Mouse (Mus musculus): ENCODE data around the gene Prpf3. TPM values are rescaled to one million over a fixed set of nuclear protein-coding genes. Genes with fewer than 3 reads are reported as not detected.

Gene Prpf3
- polyA plus RNA-seq, 1 experiment from 2014 or later = 14.9 TPM

DNA sequence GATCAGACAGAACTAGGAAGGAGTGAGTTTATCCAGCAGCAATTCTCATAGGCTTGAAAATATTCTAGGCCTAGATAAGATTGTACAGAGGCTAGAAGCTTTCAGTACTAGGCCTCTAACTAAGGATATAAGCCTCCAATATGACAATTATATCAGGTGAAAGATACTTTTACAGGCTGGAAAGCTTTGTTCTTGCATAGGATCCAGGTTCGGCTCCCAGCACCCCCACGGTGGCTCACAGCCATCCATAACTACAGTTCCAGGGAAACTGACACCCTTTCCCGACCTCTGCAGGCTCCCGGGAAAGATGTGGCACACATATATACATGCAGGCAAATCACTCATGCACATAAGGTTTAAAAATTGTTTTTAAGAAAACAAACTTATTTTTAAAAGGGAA lies 51.8 kb downstream of the Prpf3 start:
- Histone ChIP-seq H3K4me3 (ENCODE audit: low read depth, low read length) (no peak overlapping the region), H3K27ac (ENCODE audit: low read depth, low read length) (no peak overlapping the region)
- TF ChIP-seq CTCF (IDR thresholded peaks at IDR 0.05; ENCODE audit: low read depth) = no peak

GRCm38 (mm10) chr3:95798756-95799155 lies 56.9 kb downstream of the Prpf3 start:
- no peak for ATAC-seq

More for the DNA sequence above, 51.8 kb downstream of the Prpf3 start:
- Histone ChIP-seq H3K4me1 (replicated peaks; ENCODE audit: control insufficient read depth, insufficient read depth, low read length) (no peaks in the 10 kb centered on the region), H3K9ac (ENCODE audit: low read depth, low read length) (no peak overlapping the region), H3K4me2 (replicated peaks; ENCODE audit: low read depth) (no peak overlapping the region), H3K27me3 (replicated peaks; ENCODE audit: control insufficient read depth, insufficient read depth, low read length) (no peaks in the 10 kb centered on the region), H3K36me3 (ENCODE audit: control insufficient read depth, insufficient read depth) (peaks cover 20% of the 10 kb centered on the region; the same call in 1 of the 2 replicates), H3K9me3 (ENCODE audit: control insufficient read depth) (no peaks in the 10 kb centered on the region)
- ATAC-seq = no peak
- WGBS = 98% methylated on average over 4 of the region's 4 CpGs

GRCm38 (mm10) chr3:95794299-95794698 lies 61.4 kb downstream of the Prpf3 start:
- Histone ChIP-seq H3K36me3 (ENCODE audit: control insufficient read depth, insufficient read depth) (no peaks in the 10 kb centered on the region), H3K9ac (ENCODE audit: low read depth, low read length) (no peak overlapping the region), H3K27ac (ENCODE audit: low read depth, low read length) (no peak overlapping the region), H3K4me2 (replicated peaks; ENCODE audit: low read depth) (no peak overlapping the region), H3K4me3 (ENCODE audit: low read depth, low read length) (no peak overlapping the region), H3K9me3 (ENCODE audit: control insufficient read depth) (no peaks in the 10 kb centered on the region), H3K27me3 (replicated peaks; ENCODE audit: control insufficient read depth, insufficient read depth, low read length) (no peaks in the 10 kb centered on the region), H3K4me1 (replicated peaks; ENCODE audit: control insufficient read depth, insufficient read depth, low read length) (no peaks in the 10 kb centered on the region)
- no peak for TF ChIP-seq CTCF (IDR thresholded peaks at IDR 0.05; ENCODE audit: low read depth)
- WGBS = 88% methylated on average over 1 of the region's 1 CpGs
- ATAC-seq = no peak

More at GRCm38 (mm10) chr3:95798756-95799155, 56.9 kb downstream of the Prpf3 start:
- Histone ChIP-seq H3K4me1 (replicated peaks; ENCODE audit: control insufficient read depth, insufficient read depth, low read length) (no peaks in the 10 kb centered on the region), H3K36me3 (ENCODE audit: control insufficient read depth, insufficient read depth) (peaks cover 6% of the 10 kb centered on the region; the same call in 1 of the 2 replicates), H3K4me2 (replicated peaks; ENCODE audit: low read depth) (no peak overlapping the region), H3K9me3 (ENCODE audit: control insufficient read depth) (no peaks in the 10 kb centered on the region), H3K4me3 (ENCODE audit: low read depth, low read length) (no peak overlapping the region), H3K27me3 (replicated peaks; ENCODE audit: control insufficient read depth, insufficient read depth, low read length) (no peaks in the 10 kb centered on the region), H3K27ac (ENCODE audit: low read depth, low read length) (no peak overlapping the region), H3K9ac (ENCODE audit: low read depth, low read length) (no peak overlapping the region)
- 86% methylated on average over 4 of the region's 4 CpGs for WGBS
- no peak for TF ChIP-seq CTCF (IDR thresholded peaks at IDR 0.05; ENCODE audit: low read depth)

DNA sequence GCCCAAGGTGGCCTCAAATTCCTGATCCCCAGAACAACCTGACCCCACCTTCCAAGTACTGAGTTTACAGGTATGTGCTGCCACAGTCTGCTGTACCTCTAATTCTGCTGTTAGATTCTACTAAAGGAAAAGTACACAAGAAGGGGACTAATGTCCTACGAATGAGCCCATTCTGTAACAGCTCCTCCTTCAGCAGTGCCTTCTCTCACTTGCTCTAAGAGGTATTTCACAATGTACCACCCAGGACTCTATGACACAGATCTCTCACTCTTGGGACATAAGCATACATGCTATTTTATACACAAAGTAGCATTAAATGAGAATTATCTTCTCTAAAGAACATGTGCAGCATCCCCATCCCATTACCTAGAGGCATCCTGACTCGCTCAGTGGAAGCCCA lies 62.0 kb downstream of the Prpf3 start:
- TF ChIP-seq CTCF (IDR thresholded peaks at IDR 0.05; ENCODE audit: low read depth) = no peak
- no peak overlapping the region for H3K27ac ChIP-seq (ENCODE audit: low read depth, low read length)
- H3K4me2 ChIP-seq (replicated peaks; ENCODE audit: low read depth) = no peak overlapping the region
- H3K9ac ChIP-seq (ENCODE audit: low read depth, low read length) = no peak overlapping the region
- ATAC-seq = no peak
- no peak overlapping the region for H3K4me3 ChIP-seq (ENCODE audit: low read depth, low read length)
- H3K9me3 ChIP-seq (ENCODE audit: control insufficient read depth) = no peaks in the 10 kb centered on the region
- WGBS = 83% methylated on average over 2 of the region's 2 CpGs
- H3K4me1 ChIP-seq (replicated peaks; ENCODE audit: control insufficient read depth, insufficient read depth, low read length) = no peaks in the 10 kb centered on the region
- H3K36me3 ChIP-seq (ENCODE audit: control insufficient read depth, insufficient read depth) = no peaks in the 10 kb centered on the region
- H3K27me3 ChIP-seq (replicated peaks; ENCODE audit: control insufficient read depth, insufficient read depth, low read length) = no peaks in the 10 kb centered on the region

DNA sequence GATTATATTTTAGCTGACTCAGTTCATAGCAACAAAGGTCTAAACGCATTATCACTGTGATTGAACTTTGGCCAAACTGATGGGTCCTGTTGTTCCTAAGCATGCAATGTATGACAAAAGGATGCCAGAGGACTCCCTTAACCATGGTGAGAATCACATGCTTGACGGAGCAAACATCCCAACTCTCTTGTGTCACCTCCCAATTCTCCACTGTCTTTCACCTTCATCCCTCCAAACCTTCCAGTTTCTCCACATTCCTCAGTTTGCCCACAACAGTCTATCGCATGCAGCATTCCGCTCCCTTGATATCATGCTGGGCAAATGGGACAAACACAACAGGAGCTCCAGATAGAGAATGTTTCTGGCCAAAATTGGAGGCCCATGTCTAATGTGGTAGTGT lies 70.2 kb downstream of the Prpf3 start:
- no peaks in the 10 kb centered on the region for H3K4me1 ChIP-seq (replicated peaks; ENCODE audit: control insufficient read depth, insufficient read depth, low read length)
- WGBS = 84% methylated on average over 4 of the region's 4 CpGs
- no peak overlapping the region for H3K27ac ChIP-seq (ENCODE audit: low read depth, low read length)
- no peaks in the 10 kb centered on the region for H3K27me3 ChIP-seq (replicated peaks; ENCODE audit: control insufficient read depth, insufficient read depth, low read length)
- no peak overlapping the region for H3K4me3 ChIP-seq (ENCODE audit: low read depth, low read length)
- no peak overlapping the region for H3K4me2 ChIP-seq (replicated peaks; ENCODE audit: low read depth)
- peaks cover 63% of the 10 kb centered on the region for H3K36me3 ChIP-seq (ENCODE audit: control insufficient read depth, insufficient read depth)
- no peak for TF ChIP-seq CTCF (IDR thresholded peaks at IDR 0.05; ENCODE audit: low read depth)
- no peaks in the 10 kb centered on the region for H3K9me3 ChIP-seq (ENCODE audit: control insufficient read depth)
- H3K9ac ChIP-seq (ENCODE audit: low read depth, low read length) = no peak overlapping the region
- no peak for ATAC-seq

Other genes with a start within 250 kb of the Prpf3 start
- gene Ensa, start 230.9 kb downstream of the Prpf3 start, polyA plus RNA-seq (2015; fragmentation: Nextera tagmentation; extraction: Ambion mirVana) = 44.0 and 48.2 TPM in 2 replicates
- 52.4 and 53.3 TPM in 2 replicates for gene Mcl1, start 197.1 kb downstream of the Prpf3 start, polyA plus RNA-seq (2015; fragmentation: Nextera tagmentation; extraction: Ambion mirVana)
- 3.2 and 3.8 TPM in 2 replicates for gene Adamtsl4, start 168.0 kb downstream of the Prpf3 start, polyA plus RNA-seq (2015; fragmentation: Nextera tagmentation; extraction: Ambion mirVana)
- 35.8 and 39.1 TPM in 2 replicates for gene Ecm1, start 116.3 kb downstream of the Prpf3 start, polyA plus RNA-seq (2015; fragmentation: Nextera tagmentation; extraction: Ambion mirVana)
- gene Tars2, start 95.7 kb downstream of the Prpf3 start, polyA plus RNA-seq (2015; fragmentation: Nextera tagmentation; extraction: Ambion mirVana) = 14.9 TPM in 2 replicates
- 12.4 and 13.8 TPM in 2 replicates for gene Rprd2, start 37.0 kb downstream of the Prpf3 start, polyA plus RNA-seq (2015; fragmentation: Nextera tagmentation; extraction: Ambion mirVana)
- gene Mrps21, start 15.6 kb upstream of the Prpf3 start, polyA plus RNA-seq (2015; fragmentation: Nextera tagmentation; extraction: Ambion mirVana) = 353 and 369 TPM in 2 replicates
- 1.3 and 2.1 TPM in 2 replicates for gene Ciart, start 26.4 kb upstream of the Prpf3 start, polyA plus RNA-seq (2015; fragmentation: Nextera tagmentation; extraction: Ambion mirVana)
- gene BC028528, start 36.1 kb upstream of the Prpf3 start, polyA plus RNA-seq (2015; fragmentation: Nextera tagmentation; extraction: Ambion mirVana) = 10.9 and 11.9 TPM in 2 replicates
- gene Aph1a, start 38.1 kb upstream of the Prpf3 start, polyA plus RNA-seq (2015; fragmentation: Nextera tagmentation; extraction: Ambion mirVana) = 42.2 and 52.4 TPM in 2 replicates
- 0.90 TPM in 2 replicates for gene Car14, start 48.8 kb upstream of the Prpf3 start, polyA plus RNA-seq (2015; fragmentation: Nextera tagmentation; extraction: Ambion mirVana)
- gene Anp32e, start 73.4 kb upstream of the Prpf3 start, polyA plus RNA-seq (2015; fragmentation: Nextera tagmentation; extraction: Ambion mirVana) = 71.7 and 75.1 TPM in 2 replicates
- gene Plekho1, start 140.1 kb upstream of the Prpf3 start, polyA plus RNA-seq (2015; fragmentation: Nextera tagmentation; extraction: Ambion mirVana) = 18.9 and 23.8 TPM in 2 replicates
- gene Vps45, start 202.6 kb upstream of the Prpf3 start, polyA plus RNA-seq (2015; fragmentation: Nextera tagmentation; extraction: Ambion mirVana) = 22.5 and 27.1 TPM in 2 replicates
- 16.6 and 17.0 TPM in 2 replicates for gene Otud7b, start 248.6 kb upstream of the Prpf3 start, polyA plus RNA-seq (2015; fragmentation: Nextera tagmentation; extraction: Ambion mirVana)

All from intestine, postnatal 0 days (tissue).